Mouse (Mus musculus): ENCODE measurements around the gene Hyls1.

- TF ChIP-seq POLR2A (IDR thresholded peaks at IDR 0.05; ENCODE audit: low read depth, low read length): no peak
- TF ChIP-seq CTCF (conservative IDR thresholded peaks at IDR 0.05 in 1 of 2, IDR thresholded peaks at IDR 0.05 in 1 of 2; ENCODE audit: low read depth in 2 of 2, low read length in 2 of 2): no peak
Observed at GRCm38 (mm10) chr9:35541024-35541423, 29.2 kb downstream of the Hyls1 start.
